Mouse (Mus musculus) gonadal fat pad, adult 2 months (tissue): Measurements from ENCODE around the gene Sult5a1. TPM values are rescaled to one million over a fixed set of nuclear protein-coding genes. Genes with fewer than 3 reads are reported as not detected.
A peak's percentile ranks its signal among the peaks of the same experiment; 100 is the strongest.

Experiments
- DNase-seq: peaks from one replicate; pipeline ENCODE4 v3.0.0-alpha.2; 2012; ENCODE audit warnings: low read depth
- polyA plus RNA-seq: library from polyadenylated mRNA; depleted of rRNA; stranded (reverse); fragments of >200 nt; gene quantifications from 2 replicates; pipeline ENCODE4 v1.2.3, GENCODE M21; 2012; rRNA removed

Gene Sult5a1
- polyA plus RNA-seq, 1 experiment: 73.5 TPM

- no peak for DNase-seq
These were observed 56.1 kb downstream of the Sult5a1 start, which contains the start of gene Rpl13 for GRCm38 (mm10) chr8:123101735-123102685. Gene Rpl13 (plus strand): TSS chr8:123102350.

DNA sequence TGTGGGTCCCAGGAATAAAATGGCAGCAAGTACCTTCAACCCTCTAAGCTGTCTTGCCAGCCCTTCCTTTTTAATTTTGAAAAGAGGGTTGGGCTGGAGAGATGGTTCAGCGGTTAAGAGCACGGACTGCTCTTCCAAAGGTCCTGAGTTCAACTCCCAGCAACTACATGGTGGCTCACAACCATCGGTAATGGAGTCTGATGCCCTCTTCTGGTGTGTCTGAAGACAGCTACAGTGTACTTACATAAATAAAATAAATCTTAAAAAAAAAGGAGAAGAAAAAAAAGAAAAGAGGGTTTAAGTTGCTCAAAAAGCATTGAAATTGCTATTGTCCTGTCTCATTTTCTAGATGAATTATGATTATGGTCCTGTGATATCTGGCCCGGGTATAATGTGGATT is 56.9 kb downstream of the Sult5a1 start:
- no peak for DNase-seq

GRCm38 (mm10) chr8:123100288-123100687 is 57.8 kb downstream of the Sult5a1 start:
- DNase-seq: peak; percentile 74

DNA sequence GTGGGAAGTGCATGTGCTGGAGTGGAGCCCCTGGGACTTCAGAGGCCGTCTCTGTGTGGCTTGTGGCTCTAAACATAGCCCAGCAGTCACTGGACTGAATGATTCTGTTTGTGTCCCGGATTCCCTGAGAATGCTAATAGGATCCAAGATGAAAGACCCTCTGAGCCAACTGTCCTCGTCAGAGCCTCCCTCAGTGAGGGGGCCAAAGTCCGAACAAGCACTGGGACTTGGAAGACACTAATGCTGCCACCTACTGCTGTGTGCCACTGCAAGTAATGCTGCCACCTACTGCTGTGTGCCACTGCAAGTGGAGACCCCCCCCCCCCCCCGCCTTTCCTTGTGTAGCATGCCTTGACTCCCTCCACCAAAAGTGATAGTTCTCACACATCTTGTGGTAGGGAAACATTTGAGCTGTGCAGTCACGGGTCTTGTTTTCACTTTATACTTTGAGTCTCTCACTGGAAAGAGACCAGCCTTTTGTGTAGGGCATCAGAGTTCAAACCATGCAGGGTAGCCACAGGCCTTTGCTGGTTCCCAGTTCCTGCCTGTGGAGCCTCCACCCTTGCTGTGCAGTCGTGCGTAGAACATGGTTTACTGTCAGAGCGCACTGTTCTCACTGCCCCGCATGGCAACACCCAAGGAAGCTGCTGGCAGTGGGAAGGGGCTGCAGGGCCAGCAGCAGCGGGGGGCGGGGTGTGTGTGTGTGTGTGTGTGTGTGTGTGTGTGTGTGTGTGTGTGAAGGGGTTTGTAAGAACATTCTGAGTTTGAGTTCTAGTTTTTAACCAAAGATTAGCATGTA is 60.1 kb downstream of the Sult5a1 start:
- DNase-seq: no peak

DNA sequence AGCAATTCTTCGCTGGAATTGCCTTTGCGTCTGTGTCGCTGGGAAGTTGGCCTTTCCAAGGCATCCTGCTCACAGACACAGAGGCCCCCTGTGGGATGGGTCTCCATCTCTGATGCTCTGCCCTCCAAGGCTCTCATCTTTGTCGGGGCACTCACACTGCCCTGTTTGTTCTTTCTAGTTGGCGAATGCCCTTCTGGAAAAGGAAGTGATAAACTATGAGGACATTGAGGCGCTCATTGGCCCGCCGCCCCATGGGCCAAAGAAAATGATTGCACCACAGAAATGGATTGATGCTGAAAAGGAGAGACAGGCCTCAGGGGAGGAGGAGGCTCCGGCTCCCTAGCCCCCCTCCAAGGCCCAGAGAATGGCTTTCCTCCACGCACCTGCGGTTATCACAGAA is 60.9 kb downstream of the Sult5a1 start:
- DNase-seq: no peak

Other genes starting within 250 kb of the Sult5a1 start
- 48.7 and 53.0 TPM in 2 replicates for gene Ankrd11, start 116.0 kb downstream of the Sult5a1 start, polyA plus RNA-seq
- gene Spg7, start 95.4 kb downstream of the Sult5a1 start, polyA plus RNA-seq: 113 and 128 TPM in 2 replicates
- gene Rpl13, start 56.0 kb downstream of the Sult5a1 start, polyA plus RNA-seq: 1,855 and 2,227 TPM in 2 replicates
- gene Cpne7, start 40.9 kb downstream of the Sult5a1 start, polyA plus RNA-seq: 3.7 and 6.1 TPM in 2 replicates
- 94.5 and 111 TPM in 2 replicates for gene Dpep1, start 27.9 kb upstream of the Sult5a1 start, polyA plus RNA-seq
- 126 and 136 TPM in 2 replicates for gene Chmp1a, start 54.4 kb upstream of the Sult5a1 start, polyA plus RNA-seq
- gene Spata33, start 54.5 kb upstream of the Sult5a1 start, polyA plus RNA-seq: 3.4 and 6.6 TPM in 2 replicates
- gene Cdk10, start 66.5 kb upstream of the Sult5a1 start, polyA plus RNA-seq: 58.8 and 64.5 TPM in 2 replicates
- 13.3 and 17.4 TPM in 2 replicates for gene Spata2l, start 77.9 kb upstream of the Sult5a1 start, polyA plus RNA-seq
- 30.5 and 35.1 TPM in 2 replicates for gene Zfp276, start 95.9 kb upstream of the Sult5a1 start, polyA plus RNA-seq
- 54.0 and 57.9 TPM in 2 replicates for gene Vps9d1, start 96.0 kb upstream of the Sult5a1 start, polyA plus RNA-seq
- 81.8 and 123 TPM in 2 replicates for gene Fanca, start 160.3 kb upstream of the Sult5a1 start, polyA plus RNA-seq
- 2.6 and 2.7 TPM in 2 replicates for gene Spire2, start 174.4 kb upstream of the Sult5a1 start, polyA plus RNA-seq
- gene Tcf25, start 215.4 kb upstream of the Sult5a1 start, polyA plus RNA-seq: 207 and 223 TPM in 2 replicates
- gene Mc1r, start 248.8 kb upstream of the Sult5a1 start, polyA plus RNA-seq: not detected in 2 replicates